In genomic region chr16:11983616-11984270, GRCm38 (mm10) we compare ENCODE assay signal across 7 mouse cellular contexts. TPM values are rescaled to one million over a fixed set of nuclear protein-coding genes. Genes with fewer than 3 reads are reported as not detected.
DNase-seq lines count a peak whose midpoint lies in the region; ATAC-seq lines count a peak whose summit lies in the region.

Gene Shisa9 (plus strand): TSS chr16:11984113.

- H3K27ac ChIP-seq in embryonic facial prominence, embryonic 13.5 days, result no peak within 1 kb of the TSS
- peak within 1 kb of the TSS; percentile 59 for H3K27ac ChIP-seq in hindbrain, embryonic 10.5 days
- peak within 1 kb of the TSS; percentile 55 for H3K27ac ChIP-seq in midbrain, embryonic 14.5 days (replicated peaks; ENCODE audit: low read depth, low read length)

- 1% methylated on average over 42 of the region's 42 CpGs for WGBS in embryonic facial prominence, embryonic 13.5 days
- under 1% methylated on average over 42 of the region's 42 CpGs for WGBS in hindbrain, embryonic 10.5 days
- WGBS in midbrain, embryonic 14.5 days, result under 1% methylated on average over 42 of the region's 42 CpGs

- no peaks in the 10 kb centered on the region for H3K36me3 ChIP-seq in embryonic facial prominence, embryonic 13.5 days
- H3K36me3 ChIP-seq in hindbrain, embryonic 10.5 days, result no peaks in the 10 kb centered on the region
- H3K36me3 ChIP-seq in midbrain, embryonic 14.5 days (ENCODE audit: control insufficient read depth, insufficient read depth, low read length), result no peaks in the 10 kb centered on the region

- H3K4me1 ChIP-seq in embryonic facial prominence, embryonic 13.5 days, result peaks cover 18% of the 10 kb centered on the region
- H3K4me1 ChIP-seq in hindbrain, embryonic 10.5 days (replicated peaks), result peaks cover 24% of the 10 kb centered on the region
- peaks cover 12% of the 10 kb centered on the region; the same call in 1 of the 2 replicates for H3K4me1 ChIP-seq in midbrain, embryonic 14.5 days (ENCODE audit: control insufficient read depth, insufficient read depth, low read length)

- H3K9ac ChIP-seq in embryonic facial prominence, embryonic 13.5 days, result peak within 1 kb of the TSS; percentile 63
- peak within 1 kb of the TSS; percentile 64 for H3K9ac ChIP-seq in midbrain, embryonic 14.5 days (replicated peaks; ENCODE audit: low read length)

- H3K27me3 ChIP-seq in embryonic facial prominence, embryonic 13.5 days, result peaks cover 98% of the 10 kb centered on the region
- H3K27me3 ChIP-seq in hindbrain, embryonic 10.5 days (ENCODE audit: insufficient read depth, poor library complexity, severe bottlenecking), result peaks cover 79% of the 10 kb centered on the region
- peaks cover 41% of the 10 kb centered on the region for H3K27me3 ChIP-seq in midbrain, embryonic 14.5 days (ENCODE audit: control insufficient read depth, insufficient read depth, low read length)

- H3K4me3 ChIP-seq in embryonic facial prominence, embryonic 13.5 days, result peak within 1 kb of the TSS; percentile 58
- H3K4me3 ChIP-seq in hindbrain, embryonic 10.5 days, result peak within 1 kb of the TSS; percentile 67
- H3K4me3 ChIP-seq in midbrain, embryonic 14.5 days (replicated peaks; ENCODE audit: low read depth, low read length), result peak within 1 kb of the TSS; percentile 58

- peak within 1 kb of the TSS; percentile 99 for H3K4me2 ChIP-seq in embryonic facial prominence, embryonic 13.5 days
- peak within 1 kb of the TSS; percentile 95 for H3K4me2 ChIP-seq in midbrain, embryonic 14.5 days (ENCODE audit: low read length)

- no peaks in the 10 kb centered on the region for H3K9me3 ChIP-seq in embryonic facial prominence, embryonic 13.5 days
- H3K9me3 ChIP-seq in hindbrain, embryonic 10.5 days, result no peaks in the 10 kb centered on the region
- H3K9me3 ChIP-seq in midbrain, embryonic 14.5 days (ENCODE audit: control insufficient read depth, low read length), result no peaks in the 10 kb centered on the region

- ATAC-seq in embryonic facial prominence, embryonic 13.5 days (ENCODE audit: insufficient number of reproducible peaks, insufficient read depth, low FRiP score, low TSS enrichment, low read depth), result no peak
- peak; percentile 73 for ATAC-seq in midbrain, embryonic 14.5 days (ENCODE audit: low FRiP score, low TSS enrichment)
- no peak for ATAC-seq in activated CD4-positive, CD25-positive, alpha-beta regulatory T cell, adult 4 months

- intact Hi-C loops in left cerebral cortex, postnatal 14 days (cut with DNase I), result loop anchor here (2.0 to 10.0 kb wide), 3 partner anchors 131 to 1041 kb away; no protein-coding TSS in a partner anchor

- DNase-seq in urinary bladder, adult 18-20 months (ENCODE audit: low spot score in 2 of 2), result peak; percentile 35 to 50
- no peak for DNase-seq in urinary bladder, postnatal 25 days (ENCODE audit: low spot score)
- DNase-seq in hindbrain, embryonic 10.5 days (ENCODE audit: low spot score), result peak; percentile 64
- peak; percentile 59 to 64 for DNase-seq in left cerebral cortex, postnatal 14 days (ENCODE audit: low spot score in 2 of 2)
- DNase-seq in midbrain, embryonic 14.5 days, result peak; percentile 79

RNA-seq across cellular contexts. Expression of gene Shisa9, which starts in this region (rescaled TPM):
- polyA plus RNA-seq in embryonic facial prominence, embryonic 13.5 days (2015; fragmentation: Nextera tagmentation; extraction: Ambion mirVana), result 1.0 and 1.2 TPM in 2 replicates
- 0.76 and 1.1 TPM in 2 replicates for polyA plus RNA-seq in hindbrain, embryonic 10.5 days (2016; fragmentation: Nextera tagmentation; extraction: Ambion mirVana)
- total RNA-seq in left cerebral cortex, postnatal 14 days (2021), result 10 to 100 TPM; 64.3 to 68.5 TPM
- polyA plus RNA-seq in midbrain, embryonic 14.5 days (2014; fragmentation: Nextera tagmentation; extraction: Ambion mirVana), result 11.3 and 11.5 TPM in 2 replicates
- polyA plus RNA-seq in activated CD4-positive, CD25-positive, alpha-beta regulatory T cell, adult 4 months (2017; shearing (Covaris generic)), result not detected
